Mouse (Mus musculus) kidney, adult 2 months (tissue): Measurements from ENCODE around the gene Olfr1324. TPM values are rescaled to one million over a fixed set of nuclear protein-coding genes. Genes with fewer than 3 reads are reported as not detected.
"Not testable (repeated sequence)": the region's sequence is repeated elsewhere in the genome, so short reads cannot be mapped to it uniquely, and the experiment has no call there.

Experiments
- DNase-seq: peaks from one replicate; pipeline ENCODE4 v3.0.0; 2021
- H3K27ac ChIP-seq: fragments of 200-500 bp; 2 replicates; pipeline ENCODE4 v1.5.1; 2012; ENCODE audit warnings: low read depth, low read length, control low read depth, inconsistent platforms; ENCODE audit not compliant: insufficient read depth
- H3K27me3 ChIP-seq: fragments of 200-500 bp; replicated peaks from 2 replicates; pipeline ENCODE4 v1.6.1; 2012; ENCODE audit warnings: mild to moderate bottlenecking, moderate library complexity, low read length, inconsistent platforms; ENCODE audit not compliant: control insufficient read depth, insufficient read depth
- H3K36me3 ChIP-seq: fragments of 200-500 bp; 2 replicates; pipeline ENCODE4 v1.6.1; 2012; ENCODE audit warnings: mild to moderate bottlenecking, moderate library complexity, low read length, inconsistent platforms; ENCODE audit not compliant: control insufficient read depth, insufficient read depth
- H3K4me1 ChIP-seq: fragments of 200-500 bp; 2 replicates; pipeline ENCODE4 v1.6.1; 2011; ENCODE audit warnings: low read length; ENCODE audit not compliant: control insufficient read depth, insufficient read depth
- H3K4me3 ChIP-seq: fragments of 200-500 bp; 2 replicates; pipeline ENCODE4 v1.5.1; 2011; ENCODE audit warnings: mild to moderate bottlenecking, low read depth, low read length, control low read depth; ENCODE audit not compliant: insufficient read depth
- CTCF ChIP-seq: fragments of 200-500 bp; conservative IDR thresholded peaks from 2 replicates; pipeline ENCODE4 v1.5.1; 2011; ENCODE audit warnings: low read depth, mild to moderate bottlenecking, control low read depth, low read length, moderate library complexity, mixed read lengths; ENCODE audit not compliant: insufficient read depth, insufficient read length
- POLR2A ChIP-seq: fragments of 200-500 bp; IDR thresholded peaks from one replicate; pipeline ENCODE4 v1.6.1; 2011; ENCODE audit warnings: low read depth, low read length, control low read depth
- WGBS: fragments of 180-500 bp; shearing (Covaris S2); methylation state at CpG from one replicate; pipeline ENCODE4 v1.1.7; 2018; 5-methylcytosine and 5-hydroxymethylcytosine counted together
- polyA plus RNA-seq: library from polyadenylated mRNA; depleted of rRNA; stranded (reverse); fragments of >200 nt; gene quantifications from 2 replicates; pipeline ENCODE4 v1.2.3, GENCODE M21; 2012

Gene Olfr1324
- polyA plus RNA-seq, 1 experiment: not detected

DNA sequence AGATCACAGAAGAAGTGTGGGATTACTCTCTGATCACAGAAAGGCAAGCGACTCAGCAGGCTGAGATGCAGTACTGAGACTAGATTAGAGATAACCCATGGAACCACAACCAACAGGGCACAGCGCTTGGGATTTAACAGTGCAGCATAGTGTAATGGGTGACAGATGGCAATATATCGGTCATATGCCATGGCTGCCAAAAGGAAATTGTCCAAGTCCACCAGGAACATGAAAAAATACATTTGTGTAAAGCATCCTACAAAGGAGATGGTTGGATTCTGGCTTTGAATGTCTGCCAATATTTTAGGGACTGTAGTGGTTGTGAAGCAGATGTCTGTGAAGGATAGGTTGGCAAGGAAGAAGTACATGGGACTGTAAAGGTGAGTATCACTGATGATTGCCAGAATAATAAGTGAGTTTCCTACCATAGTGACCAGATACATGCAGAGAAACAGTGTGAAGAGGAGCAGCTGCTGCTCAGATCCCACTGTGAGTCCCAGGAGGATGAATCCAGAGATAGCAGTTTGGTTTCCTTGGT, 2.3 kb downstream of the Olfr1324 start:
- 91% methylated on average over 3 of the region's 3 CpGs for WGBS
- no peak overlapping the region for H3K4me3 ChIP-seq
- H3K4me1 ChIP-seq: no peaks in the 10 kb centered on the region
- H3K27ac ChIP-seq: no peak overlapping the region
- TF ChIP-seq CTCF (no peak), POLR2A (no peak)
- no peaks in the 10 kb centered on the region for H3K27me3 ChIP-seq
- DNase-seq: no peak
- H3K36me3 ChIP-seq: no peaks in the 10 kb centered on the region

DNA sequence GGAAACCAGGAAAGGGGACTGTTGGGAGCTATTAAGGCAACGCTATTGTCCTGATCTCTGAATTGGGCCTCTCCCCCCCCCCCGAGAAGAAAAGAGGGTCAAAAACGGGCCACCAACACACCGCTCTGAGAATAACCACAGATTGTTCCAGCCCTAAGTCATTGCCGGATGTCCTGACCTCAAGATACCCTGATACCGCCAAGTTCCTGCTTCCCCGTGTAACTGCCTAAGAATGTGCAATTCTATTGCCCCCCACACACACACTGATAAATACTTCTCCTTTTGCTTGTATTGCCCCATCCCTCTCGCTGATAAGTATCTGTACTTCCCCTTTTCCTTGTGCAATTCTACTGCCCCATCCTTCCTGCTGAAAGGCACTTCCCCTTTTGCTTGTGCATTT, 17.9 kb downstream of the Olfr1324 start:
- H3K4me3 ChIP-seq, H3K36me3 ChIP-seq, DNase-seq, H3K27me3 ChIP-seq, H3K27ac ChIP-seq, H3K4me1 ChIP-seq: not testable (repeated sequence)
- WGBS: 84% methylated on average over 6 of the region's 8 CpGs

DNA sequence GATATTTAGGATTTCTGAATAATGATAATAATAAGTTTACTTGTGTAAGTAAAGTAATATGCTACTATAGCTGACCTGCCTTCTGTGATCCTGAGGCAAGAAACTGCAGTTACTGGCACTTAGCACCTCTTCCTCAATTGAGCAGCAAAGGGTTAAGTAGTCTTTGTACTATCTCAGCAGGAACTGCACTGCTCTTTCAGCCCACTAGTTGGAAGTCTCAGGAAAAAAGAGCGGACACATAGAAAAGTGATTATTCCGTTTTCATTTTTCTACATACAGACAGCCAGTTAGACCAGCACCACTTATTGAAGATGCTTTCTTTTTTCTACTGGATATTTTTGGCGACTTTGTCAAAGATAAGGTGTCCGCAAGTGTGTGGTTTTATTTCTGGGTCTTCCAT, 37.7 kb downstream of the Olfr1324 start:
- not testable (repeated sequence) for H3K27me3 ChIP-seq, H3K4me1 ChIP-seq, H3K4me3 ChIP-seq, DNase-seq, H3K27ac ChIP-seq, H3K36me3 ChIP-seq
- WGBS: 81% methylated on average over 4 of the region's 4 CpGs

DNA sequence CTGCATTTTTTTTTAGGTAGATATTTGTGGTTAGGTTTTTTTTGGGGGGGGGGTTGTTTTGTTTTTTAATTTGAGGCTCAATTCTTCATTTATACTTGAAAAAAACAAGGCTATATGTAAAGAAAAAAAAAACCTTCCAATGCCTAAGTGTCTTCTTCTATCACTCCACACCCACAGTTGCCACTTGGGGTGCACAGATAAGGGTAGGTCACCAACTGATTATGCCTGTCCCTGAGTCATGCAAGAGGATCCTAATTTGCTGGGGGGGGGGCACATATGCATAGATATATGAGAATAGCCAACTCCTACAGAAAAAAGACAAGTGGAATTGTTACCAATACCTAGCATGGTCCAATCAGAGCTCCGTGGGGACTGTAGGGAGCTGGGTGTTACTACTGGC, 53.3 kb downstream of the Olfr1324 start:
- H3K4me3 ChIP-seq: no peak overlapping the region
- no peaks in the 10 kb centered on the region for H3K4me1 ChIP-seq
- no peak overlapping the region for H3K27ac ChIP-seq
- TF ChIP-seq CTCF: no peak
- no peak for TF ChIP-seq POLR2A
- no peak for DNase-seq
- 100% methylated on average over 1 of the region's 1 CpGs for WGBS
- no peaks in the 10 kb centered on the region for H3K36me3 ChIP-seq
- no peaks in the 10 kb centered on the region for H3K27me3 ChIP-seq
